Mouse (Mus musculus): Measurements from ENCODE around the gene C1ql4. TPM values are rescaled to one million over a fixed set of nuclear protein-coding genes. Genes with fewer than 3 reads are reported as not detected.

C1ql4 gene
- polyA plus RNA-seq, 1 experiment from 2014 or later = 10.2 TPM

DNA sequence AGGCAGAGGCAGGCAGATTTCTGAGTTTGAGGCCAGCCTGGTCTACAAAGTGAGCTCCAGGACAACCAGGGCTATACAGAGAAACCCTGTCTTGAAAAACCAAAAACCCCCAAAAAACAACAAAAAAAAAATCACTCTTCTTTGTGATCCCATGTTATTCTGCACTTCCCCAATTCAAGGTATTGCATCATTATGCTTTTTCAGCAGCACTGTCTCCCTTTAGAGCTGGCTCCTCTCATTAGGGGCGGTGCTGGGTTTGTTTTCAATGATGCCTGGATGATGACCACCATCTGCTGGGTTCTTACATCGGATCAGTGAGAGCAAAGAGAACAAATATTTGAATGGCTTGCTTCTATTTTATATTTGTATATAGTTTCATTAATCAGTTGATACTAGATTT lies 35.0 kb upstream of the C1ql4 start:
- H3K9me3 ChIP-seq (ENCODE audit: control insufficient read depth, low read length) = no peaks in the 10 kb centered on the region
- H3K27me3 ChIP-seq (ENCODE audit: control insufficient read depth, insufficient read depth, low read length) = no peaks in the 10 kb centered on the region
- H3K36me3 ChIP-seq (ENCODE audit: control insufficient read depth, insufficient read depth, low read length) = no peaks in the 10 kb centered on the region
- ATAC-seq (ENCODE audit: low FRiP score) (no peak), DNase-seq (ENCODE audit: low spot score) (no peak)
- H3K9ac ChIP-seq (ENCODE audit: low read depth, low read length) = no peak overlapping the region
- H3K4me2 ChIP-seq (replicated peaks; ENCODE audit: low read depth, low read length) = no peak overlapping the region
- no peak overlapping the region for H3K4me3 ChIP-seq (ENCODE audit: low read depth, low read length)
- H3K27ac ChIP-seq (ENCODE audit: low read depth, low read length) = no peak overlapping the region
- WGBS = 84% methylated on average over 2 of the region's 2 CpGs
- no peaks in the 10 kb centered on the region for H3K4me1 ChIP-seq (replicated peaks; ENCODE audit: control insufficient read depth, insufficient read depth, low read length)

GRCm38 (mm10) chr15:99120814-99121213 lies 33.2 kb upstream of the C1ql4 start:
- ATAC-seq (ENCODE audit: low FRiP score) (no peak), DNase-seq (ENCODE audit: low spot score) (no peak)
- H3K9me3 ChIP-seq (ENCODE audit: control insufficient read depth, low read length) = no peaks in the 10 kb centered on the region
- no peaks in the 10 kb centered on the region for H3K27me3 ChIP-seq (ENCODE audit: control insufficient read depth, insufficient read depth, low read length)
- no peak overlapping the region for H3K27ac ChIP-seq (ENCODE audit: low read depth, low read length)
- H3K36me3 ChIP-seq (ENCODE audit: control insufficient read depth, insufficient read depth, low read length) = no peaks in the 10 kb centered on the region
- no peak overlapping the region for H3K9ac ChIP-seq (ENCODE audit: low read depth, low read length)
- no peak overlapping the region for H3K4me3 ChIP-seq (ENCODE audit: low read depth, low read length)
- no peaks in the 10 kb centered on the region for H3K4me1 ChIP-seq (replicated peaks; ENCODE audit: control insufficient read depth, insufficient read depth, low read length)
- no peak overlapping the region for H3K4me2 ChIP-seq (replicated peaks; ENCODE audit: low read depth, low read length)
- WGBS = 12% methylated on average over 11 of the region's 11 CpGs

GRCm38 (mm10) chr15:99116539-99116938 lies 28.9 kb upstream of the C1ql4 start:
- Histone ChIP-seq H3K27ac (ENCODE audit: low read depth, low read length) (no peak overlapping the region), H3K9ac (ENCODE audit: low read depth, low read length) (no peak overlapping the region), H3K4me2 (replicated peaks; ENCODE audit: low read depth, low read length) (no peak overlapping the region), H3K36me3 (ENCODE audit: control insufficient read depth, insufficient read depth, low read length) (no peaks in the 10 kb centered on the region), H3K4me1 (replicated peaks; ENCODE audit: control insufficient read depth, insufficient read depth, low read length) (no peaks in the 10 kb centered on the region), H3K27me3 (ENCODE audit: control insufficient read depth, insufficient read depth, low read length) (no peaks in the 10 kb centered on the region), H3K9me3 (ENCODE audit: control insufficient read depth, low read length) (no peaks in the 10 kb centered on the region), H3K4me3 (ENCODE audit: low read depth, low read length) (no peak overlapping the region)
- WGBS = 79% methylated on average over 11 of the region's 11 CpGs
- ATAC-seq (ENCODE audit: low FRiP score) (no peak), DNase-seq (ENCODE audit: low spot score) (no peak)

DNA sequence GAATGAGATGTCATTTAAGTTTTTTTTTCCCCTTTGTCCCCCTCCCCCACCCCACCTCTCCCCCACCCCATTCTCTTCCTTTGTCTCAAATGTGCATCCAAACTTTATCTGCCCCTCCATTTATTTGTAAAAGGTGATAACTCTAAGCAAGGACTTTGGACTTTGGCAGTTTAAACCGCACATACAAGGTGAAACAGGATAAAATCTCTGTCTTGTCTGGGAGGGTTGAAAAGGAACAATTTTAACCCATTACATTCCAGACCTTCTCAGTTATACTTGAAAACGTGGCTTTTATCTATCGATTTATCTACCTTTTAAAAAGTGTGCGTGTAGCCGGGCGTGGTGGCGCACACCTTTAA lies 27.4 kb upstream of the C1ql4 start:
- ATAC-seq (ENCODE audit: low FRiP score) (no peak), DNase-seq (ENCODE audit: low spot score) (no peak)
- no peaks in the 10 kb centered on the region for H3K4me1 ChIP-seq (replicated peaks; ENCODE audit: control insufficient read depth, insufficient read depth, low read length)
- 91% methylated on average over 7 of the region's 7 CpGs for WGBS
- H3K27me3 ChIP-seq (ENCODE audit: control insufficient read depth, insufficient read depth, low read length) = no peaks in the 10 kb centered on the region
- no peak overlapping the region for H3K4me2 ChIP-seq (replicated peaks; ENCODE audit: low read depth, low read length)
- H3K9ac ChIP-seq (ENCODE audit: low read depth, low read length) = no peak overlapping the region
- no peaks in the 10 kb centered on the region for H3K9me3 ChIP-seq (ENCODE audit: control insufficient read depth, low read length)
- no peak overlapping the region for H3K27ac ChIP-seq (ENCODE audit: low read depth, low read length)
- no peaks in the 10 kb centered on the region for H3K36me3 ChIP-seq (ENCODE audit: control insufficient read depth, insufficient read depth, low read length)
- H3K4me3 ChIP-seq (ENCODE audit: low read depth, low read length) = no peak overlapping the region

- no peak overlapping the region for H3K9ac ChIP-seq (ENCODE audit: low read depth, low read length)
- no peak overlapping the region for H3K4me3 ChIP-seq (ENCODE audit: low read depth, low read length)
- H3K27ac ChIP-seq (ENCODE audit: low read depth, low read length) = no peak overlapping the region
- ATAC-seq (ENCODE audit: low FRiP score) (no peak), DNase-seq (ENCODE audit: low spot score) (no peak)
- WGBS = 46% methylated on average over 14 of the region's 14 CpGs
- no peaks in the 10 kb centered on the region for H3K9me3 ChIP-seq (ENCODE audit: control insufficient read depth, low read length)
- no peak overlapping the region for H3K4me2 ChIP-seq (replicated peaks; ENCODE audit: low read depth, low read length)
- H3K4me1 ChIP-seq (replicated peaks; ENCODE audit: control insufficient read depth, insufficient read depth, low read length) = no peaks in the 10 kb centered on the region
- no peaks in the 10 kb centered on the region for H3K36me3 ChIP-seq (ENCODE audit: control insufficient read depth, insufficient read depth, low read length)
- no peaks in the 10 kb centered on the region for H3K27me3 ChIP-seq (ENCODE audit: control insufficient read depth, insufficient read depth, low read length)
Measured at GRCm38 (mm10) chr15:99114312-99115064, 26.9 kb upstream of the C1ql4 start.

DNA sequence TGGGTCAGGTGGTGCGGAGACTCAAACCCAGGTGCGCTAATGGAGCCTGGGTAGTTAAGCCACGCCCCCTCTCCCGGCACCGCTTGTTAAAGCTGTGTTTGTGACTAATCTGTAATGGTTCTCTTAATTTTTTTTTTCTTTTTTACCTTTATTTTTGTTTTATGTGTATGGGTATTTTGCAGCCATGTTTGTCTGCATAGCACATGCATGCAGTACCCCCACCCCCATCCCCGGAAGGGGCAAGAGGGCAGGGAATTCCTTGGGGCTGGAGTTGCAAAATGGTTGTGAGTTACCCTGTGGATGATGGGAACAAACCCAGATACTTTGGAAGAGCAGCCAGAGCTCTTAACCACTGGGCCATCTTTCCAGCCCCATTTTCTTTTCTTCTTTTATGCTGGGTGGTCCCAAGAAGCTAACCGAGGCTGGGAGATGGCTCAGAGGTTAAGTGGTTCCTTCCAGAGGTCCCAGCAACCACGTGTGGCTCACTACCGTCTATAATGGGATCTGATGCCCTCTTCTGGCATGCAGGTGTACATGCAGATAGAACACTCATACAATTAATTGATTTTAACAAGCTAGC lies 25.9 kb upstream of the C1ql4 start:
- ATAC-seq (ENCODE audit: low FRiP score) (no peak), DNase-seq (ENCODE audit: low spot score) (peak; percentile 40)
- Histone ChIP-seq H3K9me3 (ENCODE audit: control insufficient read depth, low read length) (no peaks in the 10 kb centered on the region), H3K27me3 (ENCODE audit: control insufficient read depth, insufficient read depth, low read length) (no peaks in the 10 kb centered on the region), H3K4me3 (ENCODE audit: low read depth, low read length) (no peak overlapping the region), H3K36me3 (ENCODE audit: control insufficient read depth, insufficient read depth, low read length) (no peaks in the 10 kb centered on the region), H3K27ac (ENCODE audit: low read depth, low read length) (no peak overlapping the region), H3K9ac (ENCODE audit: low read depth, low read length) (no peak overlapping the region), H3K4me1 (replicated peaks; ENCODE audit: control insufficient read depth, insufficient read depth, low read length) (no peaks in the 10 kb centered on the region), H3K4me2 (replicated peaks; ENCODE audit: low read depth, low read length) (no peak overlapping the region)
- 9% methylated on average over 9 of the region's 9 CpGs for WGBS

- Histone ChIP-seq H3K27me3 (ENCODE audit: control insufficient read depth, insufficient read depth, low read length) (no peaks in the 10 kb centered on the region), H3K4me3 (ENCODE audit: low read depth, low read length) (no peak overlapping the region), H3K36me3 (ENCODE audit: control insufficient read depth, insufficient read depth, low read length) (no peaks in the 10 kb centered on the region), H3K9ac (ENCODE audit: low read depth, low read length) (no peak overlapping the region), H3K4me1 (replicated peaks; ENCODE audit: control insufficient read depth, insufficient read depth, low read length) (no peaks in the 10 kb centered on the region), H3K4me2 (replicated peaks; ENCODE audit: low read depth, low read length) (no peak overlapping the region), H3K9me3 (ENCODE audit: control insufficient read depth, low read length) (no peaks in the 10 kb centered on the region), H3K27ac (ENCODE audit: low read depth, low read length) (no peak overlapping the region)
- WGBS = 58% methylated on average over 11 of the region's 11 CpGs
- no peak for DNase-seq (ENCODE audit: low spot score)
- no peak for ATAC-seq (ENCODE audit: low FRiP score)
Measured at GRCm38 (mm10) chr15:99112843-99113395, 25.3 kb upstream of the C1ql4 start.

- DNase-seq (ENCODE audit: low spot score) = no peak
- 66% methylated on average over 4 of the region's 4 CpGs for WGBS
- no peaks in the 10 kb centered on the region for H3K4me1 ChIP-seq (replicated peaks; ENCODE audit: control insufficient read depth, insufficient read depth, low read length)
Measured at GRCm38 (mm10) chr15:99111809-99112208, 24.2 kb upstream of the C1ql4 start.

DNA sequence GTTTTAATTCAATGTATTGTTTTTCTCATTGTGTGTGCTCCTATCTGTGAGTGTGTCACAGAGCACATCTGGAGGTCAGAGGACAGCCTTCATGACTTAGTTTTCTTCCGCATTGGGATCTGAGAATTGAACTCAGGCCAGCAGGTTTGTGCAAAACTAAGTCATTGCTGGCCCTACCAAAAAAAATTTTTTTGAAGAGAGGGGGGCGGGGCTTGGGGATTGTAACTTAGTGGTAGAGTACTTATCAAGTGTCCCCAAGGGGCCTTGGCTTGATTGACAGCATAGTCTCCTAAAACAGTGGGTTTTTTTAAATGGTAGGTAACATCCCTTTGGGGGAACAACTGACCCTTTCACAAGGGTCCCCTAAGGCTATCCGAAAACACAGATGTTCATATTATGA lies 23.5 kb upstream of the C1ql4 start:
- Histone ChIP-seq H3K36me3 (ENCODE audit: control insufficient read depth, insufficient read depth, low read length) (no peaks in the 10 kb centered on the region), H3K4me2 (replicated peaks; ENCODE audit: low read depth, low read length) (no peak overlapping the region), H3K27me3 (ENCODE audit: control insufficient read depth, insufficient read depth, low read length) (no peaks in the 10 kb centered on the region), H3K27ac (ENCODE audit: low read depth, low read length) (no peak overlapping the region), H3K9me3 (ENCODE audit: control insufficient read depth, low read length) (no peaks in the 10 kb centered on the region), H3K4me1 (replicated peaks; ENCODE audit: control insufficient read depth, insufficient read depth, low read length) (no peaks in the 10 kb centered on the region), H3K4me3 (ENCODE audit: low read depth, low read length) (no peak overlapping the region), H3K9ac (ENCODE audit: low read depth, low read length) (no peak overlapping the region)
- ATAC-seq (ENCODE audit: low FRiP score) = no peak
- 86% methylated on average over 3 of the region's 3 CpGs for WGBS
- no peak for DNase-seq (ENCODE audit: low spot score)

More at GRCm38 (mm10) chr15:99111809-99112208, 24.2 kb upstream of the C1ql4 start:
- Histone ChIP-seq H3K27me3 (ENCODE audit: control insufficient read depth, insufficient read depth, low read length) (no peaks in the 10 kb centered on the region), H3K9ac (ENCODE audit: low read depth, low read length) (no peak overlapping the region), H3K9me3 (ENCODE audit: control insufficient read depth, low read length) (no peaks in the 10 kb centered on the region), H3K4me2 (replicated peaks; ENCODE audit: low read depth, low read length) (no peak overlapping the region), H3K36me3 (ENCODE audit: control insufficient read depth, insufficient read depth, low read length) (no peaks in the 10 kb centered on the region), H3K4me3 (ENCODE audit: low read depth, low read length) (no peak overlapping the region), H3K27ac (ENCODE audit: low read depth, low read length) (no peak overlapping the region)
- no peak for ATAC-seq (ENCODE audit: low FRiP score)
